Mouse (Mus musculus) ES-E14 (cell line): ENCODE results near the gene Cabp4. TPM values are rescaled to one million over a fixed set of nuclear protein-coding genes. Genes with fewer than 3 reads are reported as not detected.

Experiments used
- DNase-seq: peaks from one replicate; pipeline ENCODE4 v3.0.0-alpha.2; 2013; ENCODE audit warnings: low read depth, low spot score
- H3K27ac ChIP-seq: 2 replicates; pipeline ENCODE4 v1.5.1; 2012; ENCODE audit warnings: low read depth, mild to moderate bottlenecking, low read length, moderate library complexity, mixed read lengths; ENCODE audit not compliant: poor library complexity, insufficient read depth, severe bottlenecking
- H3K36me3 ChIP-seq: 2 replicates; pipeline ENCODE4 v1.6.1; 2012; ENCODE audit warnings: mild to moderate bottlenecking, low read length, moderate library complexity, mixed read lengths; ENCODE audit not compliant: control insufficient read depth, poor library complexity, insufficient read depth, severe bottlenecking
- H3K4me1 ChIP-seq, 2 experiments: fragments of 150-350 bp in 1 of 2; sonication (generic) in 1 of 2; 2 replicates each; pipeline ENCODE4 v1.6.1; 2012; ENCODE audit warnings: low read length in 2 of 2, mild to moderate bottlenecking in 1 of 2, mixed read lengths in 1 of 2; ENCODE audit not compliant: control insufficient read depth in 2 of 2, insufficient read depth in 2 of 2, poor library complexity in 1 of 2
- H3K4me3 ChIP-seq, 2 experiments: fragments of 150-350 bp in 1 of 2; sonication (generic) in 1 of 2; 2 replicates each; pipeline ENCODE4 v1.5.1; 2012; ENCODE audit warnings: low read length in 2 of 2, low read depth in 1 of 2, mild to moderate bottlenecking in 1 of 2, mixed read lengths in 1 of 2; ENCODE audit not compliant: insufficient read depth in 1 of 2, poor library complexity in 1 of 2, severe bottlenecking in 1 of 2
- H3K9ac ChIP-seq: 2 replicates; pipeline ENCODE4 v1.6.1; 2012; ENCODE audit warnings: low read depth, mild to moderate bottlenecking, low read length, mixed read lengths; ENCODE audit not compliant: poor library complexity, insufficient read depth, severe bottlenecking
- H3K9me3 ChIP-seq: fragments of 150-350 bp; sonication (generic); 2 replicates; pipeline ENCODE4 v1.6.1; 2012; ENCODE audit warnings: low read depth, mild to moderate bottlenecking, low read length; ENCODE audit not compliant: control insufficient read depth, insufficient read depth
- CHD2 ChIP-seq: IDR thresholded peaks from 2 replicates; pipeline ENCODE4 v1.6.1; 2014; ENCODE audit warnings: mild to moderate bottlenecking, low read depth, low read length, inconsistent platforms
- HCFC1 ChIP-seq: IDR thresholded peaks from 2 replicates; pipeline ENCODE4 v1.6.1; 2012; ENCODE audit warnings: low read length, inconsistent platforms, borderline replicate concordance; ENCODE audit not compliant: insufficient read depth
- MAFK ChIP-seq: IDR thresholded peaks from 2 replicates; pipeline ENCODE4 v1.6.1; 2014; ENCODE audit warnings: mild to moderate bottlenecking, low read depth, low read length, inconsistent platforms; ENCODE audit not compliant: insufficient read depth
- ZC3H11A ChIP-seq: IDR thresholded peaks from 2 replicates; pipeline ENCODE4 v1.6.1; 2012; ENCODE audit warnings: low read depth, mild to moderate bottlenecking, inconsistent platforms, low read length, borderline replicate concordance
- ZNF384 ChIP-seq: IDR thresholded peaks from 2 replicates; pipeline ENCODE4 v1.6.1; 2012; ENCODE audit warnings: low read depth, low read length, inconsistent platforms
- in situ Hi-C, 2 experiments: fragments of 600-800 bp; cut with MboI; formaldehyde crosslinking; loops; one replicate each; pipeline ENCODE4 v1.15.1; 2025; ENCODE audit warnings: low sequenced_read_pairs in 2 of 2, inconsistent platforms in 1 of 2; ENCODE audit not compliant: unreplicated experiment in 2 of 2
- total RNA-seq: library from RNA; depleted of rRNA; stranded (reverse); fragments of 300-350 nt; gene quantifications from 2 replicates; pipeline ENCODE4 v1.2.3, GENCODE M21; 2012

Gene Cabp4
- total RNA-seq, 1 experiment = 1.8 TPM

GRCm38 (mm10) chr19:4149283-4149682 is 5.5 kb upstream of the Cabp4 start:
- H3K4me1 ChIP-seq = peaks cover 3 to 48% of the 10 kb centered on the region in 2 experiments
- in situ Hi-C loops = no loop called here

GRCm38 (mm10) chr19:4148819-4149218 is 5.0 kb upstream of the Cabp4 start:
- no peak overlapping the region; the same call in 1 of the 2 replicates for H3K27ac ChIP-seq
- peaks cover 25% of the 10 kb centered on the region for H3K36me3 ChIP-seq
- in situ Hi-C loops = no loop called here
- TF ChIP-seq HCFC1 = no peak
- TF ChIP-seq ZC3H11A = no peak
- TF ChIP-seq MAFK = no peak
- TF ChIP-seq ZNF384 = no peak
- no peak for TF ChIP-seq CHD2
- peak overlapping the region; percentile 85 to 86 for H3K4me3 ChIP-seq
- H3K9me3 ChIP-seq = no peaks in the 10 kb centered on the region
- H3K4me1 ChIP-seq = peaks cover 3 to 44% of the 10 kb centered on the region in 2 experiments
- no peak for DNase-seq
- H3K9ac ChIP-seq = peak overlapping the region; percentile 86

More at GRCm38 (mm10) chr19:4149283-4149682, 5.5 kb upstream of the Cabp4 start:
- H3K27ac ChIP-seq = no peak overlapping the region
- TF ChIP-seq ZC3H11A = no peak
- TF ChIP-seq CHD2 = no peak
- no peak for TF ChIP-seq MAFK
- no peak for TF ChIP-seq ZNF384
- no peak for TF ChIP-seq HCFC1
- no peaks in the 10 kb centered on the region for H3K9me3 ChIP-seq
- peak overlapping the region; percentile 85 to 86 for H3K4me3 ChIP-seq
- no peak for DNase-seq
- H3K9ac ChIP-seq = peak overlapping the region; percentile 86; the same call in 1 of the 2 replicates
- H3K36me3 ChIP-seq = peaks cover 25% of the 10 kb centered on the region

- DNase-seq = peak; percentile 82
- Histone ChIP-seq H3K9ac (peak within 1 kb of the TSS; percentile 86), H3K27ac (no peak within 1 kb of the TSS; the same call in 1 of the 2 replicates), H3K36me3 (peaks cover 21% of the 10 kb centered on the region; the same call in 1 of the 2 replicates), H3K4me3 (peak within 1 kb of the TSS; percentile 85 to 86), H3K4me1 (peaks cover 3 to 41% of the 10 kb centered on the region in 2 experiments), H3K9me3 (no peaks in the 10 kb centered on the region)
- in situ Hi-C loops = no loop called here
- TF ChIP-seq ZNF384 (no peak), MAFK (no peak), CHD2 (no peak), ZC3H11A (no peak), HCFC1 (no peak)
These were observed 4.6 kb upstream of the Cabp4 start, which contains the start of gene Coro1b for GRCm38 (mm10) chr19:4148491-4148806. Gene Coro1b (plus strand): TSS chr19:4148619.

GRCm38 (mm10) chr19:4147782-4148490 is 4.1 kb upstream of the Cabp4 start:
- peaks cover 17% of the 10 kb centered on the region; the same call in 1 of the 2 replicates for H3K36me3 ChIP-seq
- TF ChIP-seq MAFK = no peak
- no peak for TF ChIP-seq HCFC1
- TF ChIP-seq CHD2 = no peak
- TF ChIP-seq ZNF384 = no peak
- TF ChIP-seq ZC3H11A = no peak
- H3K4me3 ChIP-seq = peak overlapping the region in 1 of 2 experiments; percentile 86; a peak in 2 of 4 replicates
- in situ Hi-C loops = no loop called here
- no peak for DNase-seq
- H3K4me1 ChIP-seq = peaks cover 3 to 36% of the 10 kb centered on the region in 2 experiments
- no peak overlapping the region for H3K9ac ChIP-seq
- no peak overlapping the region for H3K27ac ChIP-seq
- H3K9me3 ChIP-seq = no peaks in the 10 kb centered on the region
